Comparison of ENCODE assay signal across 9 mouse cellular contexts in genomic region chr3:116126508-116127190, GRCm38 (mm10). TPM values are rescaled to one million over a fixed set of nuclear protein-coding genes. Genes with fewer than 3 reads are reported as not detected.
A peak's percentile ranks its signal among the peaks of the same experiment; 100 is the strongest.
DNase-seq lines count a peak whose midpoint lies in the region; ATAC-seq and TF ChIP-seq lines count a peak whose summit lies in the region.
"Had no signal": no experiment of that assay in that cellular context is flagged by ENCODE, and none has a peak within 500 bp of the region (broad histone marks: within the 10 kb centered on the region; RNA-seq: fewer than 3 reads in every experiment).

No protein-coding gene starts in this region.

- H3K4me1 ChIP-seq in embryonic facial prominence, embryonic 15.5 days, result peaks cover 15% of the 10 kb centered on the region
- no peaks in the 10 kb centered on the region for H3K4me1 ChIP-seq in midbrain, postnatal 0 days (ENCODE audit: insufficient read depth, low read length)

- peak overlapping the region; percentile 41 for H3K4me2 ChIP-seq in embryonic facial prominence, embryonic 15.5 days (replicated peaks)
- peak overlapping the region; percentile 20; the same call in 1 of the 2 replicates for H3K4me2 ChIP-seq in midbrain, postnatal 0 days (ENCODE audit: low read depth, low read length, poor library complexity, severe bottlenecking)

- H3K9me3 ChIP-seq in embryonic facial prominence, embryonic 15.5 days (replicated peaks), result no peaks in the 10 kb centered on the region
- no peaks in the 10 kb centered on the region for H3K9me3 ChIP-seq in midbrain, postnatal 0 days (ENCODE audit: low read length)
- H3K9me3 ChIP-seq: G1E had no signal

- no peak overlapping the region for H3K9ac ChIP-seq in embryonic facial prominence, embryonic 15.5 days
- no peak overlapping the region for H3K9ac ChIP-seq in midbrain, postnatal 0 days (replicated peaks; ENCODE audit: low read length, poor library complexity, severe bottlenecking)

- no peaks in the 10 kb centered on the region for H3K27me3 ChIP-seq in embryonic facial prominence, embryonic 15.5 days
- H3K27me3 ChIP-seq in midbrain, postnatal 0 days (ENCODE audit: insufficient read depth, low read length), result no peaks in the 10 kb centered on the region

- H3K27ac ChIP-seq in left cerebral cortex, adult 2 months, result peak overlapping the region; percentile 21; the same call in 1 of the 2 replicates
- peak overlapping the region; percentile 60 for H3K27ac ChIP-seq in embryonic facial prominence, embryonic 15.5 days (replicated peaks)
- no peak overlapping the region for H3K27ac ChIP-seq in midbrain, postnatal 0 days (ENCODE audit: low read depth, low read length)

- intact Hi-C loops in left cerebral cortex, adult 2 months (cut with DNase I), result no loop called here

- H3K4me3 ChIP-seq in left cerebral cortex, adult 2 months, result 0 out of 2 replicates have a peak overlapping the region, but pooled peaks have one; percentile 7
- H3K4me3 ChIP-seq in embryonic facial prominence, embryonic 15.5 days (replicated peaks), result peak overlapping the region; percentile 22
- H3K4me3 ChIP-seq in midbrain, postnatal 0 days (ENCODE audit: low read depth, low read length), result peak overlapping the region; percentile 3; the same call in 1 of the 2 replicates

- H3K36me3 ChIP-seq in embryonic facial prominence, embryonic 15.5 days, result no peaks in the 10 kb centered on the region
- no peaks in the 10 kb centered on the region for H3K36me3 ChIP-seq in midbrain, postnatal 0 days (ENCODE audit: insufficient read depth, low read length)
- H3K36me3 ChIP-seq: G1E had no signal

- no peak for DNase-seq in left cerebral cortex, adult 2 months (ENCODE audit: extremely low spot score in 1 of 2, low spot score in 2 of 2)
- no peak for DNase-seq in left cerebral cortex, adult 8-10 months (ENCODE audit: low spot score in 2 of 2)
- DNase-seq in hindlimb bud, embryonic 11.5 days (ENCODE audit: extremely low spot score, low read depth, low spot score), result peak; percentile 42
- DNase-seq in midbrain, postnatal 0 days (ENCODE audit: low spot score), result no peak
- DNase-seq in gastrocnemius, postnatal 25 days, result no peak
- no peak for DNase-seq in frontal cortex, postnatal 10 days (ENCODE audit: low spot score in 2 of 2)
- DNase-seq in cerebellum, postnatal 14 days, result no peak

- TF ChIP-seq CTCF in left cerebral cortex, adult 2 months (IDR thresholded peaks at IDR 0.05), result no peak
- no peak for TF ChIP-seq CTCF in midbrain, postnatal 0 days (IDR thresholded peaks at IDR 0.05)

- no peak for ATAC-seq in embryonic facial prominence, embryonic 15.5 days (ENCODE audit: insufficient number of reproducible peaks, low FRiP score, low TSS enrichment, low read depth)
- ATAC-seq in midbrain, postnatal 0 days (ENCODE audit: low FRiP score), result no peak

- 36% methylated on average over 7 of the region's 7 CpGs for WGBS in embryonic facial prominence, embryonic 15.5 days
- 41% methylated on average over 7 of the region's 7 CpGs for WGBS in midbrain, postnatal 0 days

RNA-seq across cellular contexts. Expression of gene Vcam1, which starts 2.8 kb away (rescaled TPM):
- 10 to 100 TPM; 16.8 to 19.1 TPM for total RNA-seq in left cerebral cortex, adult 2 months (2021)
- 10 to 100 TPM; 17.4 to 21.0 (median 20.0) TPM for total RNA-seq in left cerebral cortex, adult 8-10 months (2022)
- polyA plus RNA-seq in embryonic facial prominence, embryonic 15.5 days (2015; fragmentation: Nextera tagmentation; extraction: Ambion mirVana), result 37.8 and 42.6 TPM in 2 replicates
- total RNA-seq in midbrain, postnatal 0 days (2014; rRNA removed), result 36.2 and 46.4 TPM in 2 replicates
- 34.4 and 37.5 TPM in 2 replicates for polyA plus RNA-seq in midbrain, postnatal 0 days (2015; fragmentation: Nextera tagmentation; extraction: Ambion mirVana)
- 1 to 10 TPM; 3.0 to 4.7 TPM for total RNA-seq in gastrocnemius, postnatal 25 days (2021)
- polyA plus RNA-seq: G1E had no signal
